In the genomic region with DNA sequence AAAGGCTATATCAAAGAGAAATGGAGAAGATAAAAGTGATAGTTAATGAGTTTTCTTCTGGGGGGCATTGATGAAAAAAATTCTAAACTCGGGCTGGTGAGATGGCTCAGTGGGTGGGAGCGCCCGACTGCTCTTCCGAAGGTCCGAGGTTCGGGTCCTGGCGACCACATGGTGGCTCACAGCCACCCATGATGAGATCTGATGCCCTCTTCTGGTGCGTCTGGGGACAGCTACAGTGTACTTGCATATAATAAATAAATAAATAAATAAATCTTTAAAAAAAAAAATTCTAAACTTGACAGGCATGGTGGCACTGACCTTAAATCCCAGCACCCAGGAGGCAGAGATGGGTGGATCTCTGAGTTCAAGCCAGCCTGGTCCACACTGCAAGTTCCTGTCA, we compare ENCODE assay signal across 17 mouse cellular contexts. TPM values are rescaled to one million over a fixed set of nuclear protein-coding genes. Genes with fewer than 3 reads are reported as not detected.
DNase-seq lines count a peak whose midpoint lies in the region; TF ChIP-seq lines count a peak whose summit lies in the region.
"Had no signal": no experiment of that assay in that cellular context is flagged by ENCODE, and none has a peak within 500 bp of the region (broad histone marks: within the 10 kb centered on the region; RNA-seq: fewer than 3 reads in every experiment).

No protein-coding gene starts in this region.

- no peaks in the 10 kb centered on the region for H3K27me3 ChIP-seq in ES-Bruce4 (ENCODE audit: control insufficient read depth, insufficient read depth, low read length, poor library complexity, severe bottlenecking)
- H3K27me3 ChIP-seq: embryonic facial prominence, embryonic 13.5 days; heart, embryonic 13.5 days had no signal

- TF ChIP-seq CTCF in ES-Bruce4 (IDR thresholded peaks at IDR 0.05; ENCODE audit: low read depth, low read length): peak; percentile 31

- no peak overlapping the region for H3K4me3 ChIP-seq in ES-Bruce4 (ENCODE audit: low read depth, low read length)
- H3K4me3 ChIP-seq: embryonic facial prominence, embryonic 13.5 days; forebrain, embryonic 12.5 days; heart, embryonic 13.5 days had no signal

- H3K4me1 ChIP-seq in ES-Bruce4 (ENCODE audit: control insufficient read depth, insufficient read depth, low read length): no peaks in the 10 kb centered on the region

- no peak for TF ChIP-seq EP300 in ES-Bruce4 (IDR thresholded peaks at IDR 0.05; ENCODE audit: insufficient read depth, low read depth, low read length)

- no peak overlapping the region for H3K27ac ChIP-seq in ES-Bruce4 (ENCODE audit: insufficient read depth, low read length)
- H3K27ac ChIP-seq: embryonic facial prominence, embryonic 13.5 days; forebrain, embryonic 12.5 days; heart, embryonic 13.5 days; hindbrain, postnatal 0 days had no signal

- peaks cover 7% of the 10 kb centered on the region for H3K9me3 ChIP-seq in ES-Bruce4 (replicated peaks; ENCODE audit: control insufficient read depth, insufficient read depth, low read length, poor library complexity, severe bottlenecking)

- peaks cover 7% of the 10 kb centered on the region for H3K36me3 ChIP-seq in ES-Bruce4 (ENCODE audit: control insufficient read depth, insufficient read depth, low read length, poor library complexity, severe bottlenecking)

- H3K9ac ChIP-seq in ES-Bruce4 (ENCODE audit: low read depth, poor library complexity, severe bottlenecking): no peak overlapping the region
- H3K9ac ChIP-seq: embryonic facial prominence, embryonic 13.5 days; forebrain, embryonic 12.5 days; heart, embryonic 13.5 days had no signal

- no peak for TF ChIP-seq POLR2A in ES-Bruce4 (IDR thresholded peaks at IDR 0.05; ENCODE audit: insufficient read depth, low read length)

- DNase-seq in thymus, postnatal 4 days: peak; percentile 31
- DNase-seq in thymus, postnatal 10 days (ENCODE audit: low spot score in 2 of 2): no peak
- peak; percentile 65 for DNase-seq in ZHBTc4 (ENCODE audit: low read depth, low spot score)
- no peak for DNase-seq in cerebellum, postnatal 4 days (ENCODE audit: low spot score in 2 of 2)
- DNase-seq in yolk sac, embryonic 10.5 days (ENCODE audit: low spot score): no peak
- no peak for DNase-seq in spleen, postnatal 36 days (ENCODE audit: low spot score in 2 of 2)
- DNase-seq: adrenal gland, postnatal 10 days; cerebellum, adult 11-12 months; cerebellum, adult 9-10 months; gastrocnemius, postnatal 14 days; heart, postnatal 36 days; kidney, adult 18-20 months had no signal

RNA-seq across cellular contexts. Expression of a gene that starts 3.1 kb away (rescaled TPM):
- polyA plus RNA-seq in ES-Bruce4 (2011; ENCODE audit: insufficient read depth, insufficient read length, low read depth, missing spikeins): 11.7 and 12.2 TPM in 2 replicates

RNA-seq across cellular contexts. Expression of a gene that starts 12.1 kb away (rescaled TPM):
- polyA plus RNA-seq in ES-Bruce4 (2011; ENCODE audit: insufficient read depth, insufficient read length, low read depth, missing spikeins): 9.5 and 9.8 TPM in 2 replicates

RNA-seq across cellular contexts. Expression of a gene that starts 19.0 kb away (rescaled TPM):
- 29.0 and 36.1 TPM in 2 replicates for polyA plus RNA-seq in ES-Bruce4 (2011; ENCODE audit: insufficient read depth, insufficient read length, low read depth, missing spikeins)

Comparison
In these comparisons a context has a peak if more than half of its experiments do, and no peak if none do; other contexts are left out.
1. DNase-seq: peak in thymus, postnatal 4 days (single experiment) and ZHBTc4 (single experiment); none in thymus, postnatal 10 days (0 of 2), cerebellum, postnatal 4 days (0 of 2), yolk sac, embryonic 10.5 days (single experiment) and spleen, postnatal 36 days (0 of 2).